Mouse (Mus musculus) lung, adult 2 months (tissue): ENCODE measurements around the gene Nphs1. TPM values are rescaled to one million over a fixed set of nuclear protein-coding genes. Genes with fewer than 3 reads are reported as not detected.
A peak's percentile ranks its signal among the peaks of the same experiment; 100 is the strongest.

ENCODE experiments used
- DNase-seq: peaks from one replicate; pipeline ENCODE4 v3.0.0; 2022
- H3K4me1 ChIP-seq: fragments of 200-500 bp; 2 replicates; pipeline ENCODE4 v1.6.1; 2011; ENCODE audit warnings: low read length; ENCODE audit not compliant: control insufficient read depth, insufficient read depth
- H3K4me3 ChIP-seq: fragments of 200-500 bp; replicated peaks from 2 replicates; pipeline ENCODE3; 2011; ENCODE audit warnings: low read depth, mild to moderate bottlenecking, control low read depth, low read length; ENCODE audit errors: extremely low read depth
- CTCF ChIP-seq: fragments of 200-500 bp; IDR thresholded peaks from 2 replicates; pipeline ENCODE4 v1.5.1; 2011; ENCODE audit warnings: mild to moderate bottlenecking, low read length, control low read depth; ENCODE audit not compliant: insufficient read depth
- POLR2A ChIP-seq: fragments of 200-500 bp; IDR thresholded peaks from 2 replicates; pipeline ENCODE4 v1.6.1; 2011; ENCODE audit warnings: low read depth, mild to moderate bottlenecking, control low read depth, low read length, borderline replicate concordance; ENCODE audit errors: extremely low read depth
- WGBS: fragments of 180-500 bp; shearing (Covaris S2); methylation state at CpG from one replicate; pipeline ENCODE4 v1.1.7; 2018; 5-methylcytosine and 5-hydroxymethylcytosine counted together
- polyA plus RNA-seq: library from polyadenylated mRNA; depleted of rRNA; stranded (reverse); fragments of >200 nt; gene quantifications from 2 replicates; pipeline ENCODE4 v1.2.3, GENCODE M21; 2012; rRNA removed

The Nphs1 gene
- polyA plus RNA-seq, 1 experiment, result not detected

DNA sequence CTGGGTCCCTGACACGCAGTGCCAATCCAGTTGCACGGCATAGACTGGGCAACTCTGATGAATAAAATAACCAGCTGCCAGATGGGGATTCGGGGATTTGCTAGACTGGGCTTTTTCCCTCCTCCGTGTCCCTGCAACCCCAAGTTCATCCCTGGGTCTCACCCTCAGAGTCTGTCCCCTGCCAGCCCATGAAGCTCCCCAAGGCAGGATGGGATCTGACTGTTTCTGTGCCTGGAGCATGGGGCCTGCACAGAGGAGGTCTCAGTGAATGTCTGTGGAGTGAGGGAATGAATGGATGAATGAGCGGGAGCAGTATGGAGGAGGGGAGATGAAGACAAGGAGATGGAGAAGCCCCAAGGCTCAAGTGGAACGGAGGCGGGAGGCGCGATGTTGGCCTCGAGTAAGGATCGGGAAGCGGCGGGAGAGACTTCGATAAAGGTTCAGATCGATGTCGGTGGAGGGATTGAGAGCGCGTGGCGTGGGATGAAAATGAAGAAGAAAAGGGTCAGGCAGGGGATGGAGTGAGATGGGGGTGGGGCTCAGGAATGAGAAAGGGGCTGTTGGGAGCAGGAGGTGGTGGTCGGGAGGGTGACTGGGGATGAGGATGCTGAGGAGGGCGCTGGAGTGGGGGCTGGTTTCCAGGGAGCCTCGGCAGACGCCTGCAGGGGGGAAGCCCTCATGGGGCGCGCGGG is 76.0 kb downstream of the Nphs1 start:
- WGBS, result 14% methylated on average over 26 of the region's 26 CpGs
- DNase-seq, result no peak
- TF ChIP-seq CTCF (no peak), POLR2A (no peak)
- H3K4me3 ChIP-seq, result peak overlapping the region; percentile 70
- peaks cover 6% of the 10 kb centered on the region for H3K4me1 ChIP-seq

DNA sequence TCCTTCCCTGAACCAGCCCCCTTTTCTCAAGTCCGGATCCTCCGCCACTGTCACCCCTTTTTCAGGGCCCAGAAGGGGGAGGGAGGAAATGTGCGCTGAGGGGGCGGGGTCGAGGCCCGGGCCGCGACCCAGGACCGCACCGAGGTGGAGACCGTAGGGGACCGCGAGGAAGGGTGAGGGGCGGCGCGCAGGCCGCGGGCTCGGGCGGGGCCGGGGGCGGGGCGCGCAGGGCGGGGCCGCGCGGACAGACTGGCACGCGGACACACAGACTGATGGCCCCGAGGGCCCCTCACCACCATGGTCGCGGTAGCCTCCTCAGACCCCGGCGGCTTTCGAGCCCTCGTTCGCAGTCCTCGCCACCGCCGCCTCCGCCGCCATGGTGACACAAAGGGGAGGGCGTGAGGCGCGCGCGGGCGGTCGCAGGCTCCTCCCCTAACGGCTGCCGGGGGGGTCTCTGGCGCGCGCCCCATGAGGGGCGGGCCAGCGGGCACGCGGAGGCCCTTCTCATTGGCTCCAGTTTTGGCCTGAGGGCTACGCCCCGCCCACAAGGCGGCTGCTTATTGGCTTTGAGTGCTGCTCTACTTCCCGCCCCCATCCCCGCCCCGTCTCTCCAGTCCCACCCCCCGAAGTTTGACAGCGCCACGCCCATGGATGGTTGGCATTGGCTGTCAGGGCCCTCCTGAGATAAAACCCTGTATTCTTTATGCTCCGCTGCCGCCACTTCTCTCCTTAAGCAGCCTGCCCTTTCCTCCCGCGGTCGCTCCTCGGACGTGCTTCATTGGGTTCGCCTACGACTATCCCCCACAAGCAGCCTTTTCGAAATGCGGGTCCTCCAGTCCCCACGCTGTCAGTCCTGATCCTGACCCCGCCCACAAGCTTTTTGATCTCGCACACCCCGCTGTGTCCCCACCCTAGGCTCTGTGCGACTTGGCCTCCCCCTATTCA is 76.8 kb downstream of the Nphs1 start, which contains the start of gene Arhgap33:
TSS of gene Arhgap33 (minus strand) at position 428 of the 945 bp plus-strand sequence.
- Histone ChIP-seq H3K4me3 (peak within 1 kb of the TSS; percentile 87), H3K4me1 (peaks cover 6% of the 10 kb centered on the region)
- TF ChIP-seq CTCF, result no peak
- TF ChIP-seq POLR2A, result no peak
- DNase-seq, result peak; percentile 93
- WGBS, result 1% methylated on average over 79 of the region's 84 CpGs

Other genes starting within 250 kb of the Nphs1 start
- gene Polr2i, start 226.4 kb upstream of the Nphs1 start, polyA plus RNA-seq, result 95.6 and 110 TPM in 2 replicates
- 38.4 and 41.6 TPM in 2 replicates for gene Tbcb, start 226.0 kb upstream of the Nphs1 start, polyA plus RNA-seq
- not detected in 2 replicates for gene Ovol3, start 222.6 kb upstream of the Nphs1 start, polyA plus RNA-seq
- gene Thap8, start 178.2 kb upstream of the Nphs1 start, polyA plus RNA-seq, result 0.21 and 0.55 TPM in 2 replicates
- gene Wdr62, start 177.9 kb upstream of the Nphs1 start, polyA plus RNA-seq, result 15.9 and 24.9 TPM in 2 replicates
- gene Clip3, start 166.6 kb upstream of the Nphs1 start, polyA plus RNA-seq, result 7.7 and 7.9 TPM in 2 replicates
- 141 and 163 TPM in 2 replicates for gene Alkbh6, start 149.6 kb upstream of the Nphs1 start, polyA plus RNA-seq
- 14.5 and 21.5 TPM in 2 replicates for gene Syne4, start 143.5 kb upstream of the Nphs1 start, polyA plus RNA-seq
- 0.50 and 0.55 TPM in 2 replicates for gene E130208F15Rik, start 136.6 kb upstream of the Nphs1 start, polyA plus RNA-seq
- gene Sdhaf1, start 134.4 kb upstream of the Nphs1 start, polyA plus RNA-seq, result 14.2 and 21.4 TPM in 2 replicates
- 8.7 and 10.9 TPM in 2 replicates for gene Lrfn3, start 95.5 kb upstream of the Nphs1 start, polyA plus RNA-seq
- gene Tyrobp, start 44.6 kb upstream of the Nphs1 start, polyA plus RNA-seq, result 328 and 425 TPM in 2 replicates
- 33.9 and 37.1 TPM in 2 replicates for gene Hcst, start 38.5 kb upstream of the Nphs1 start, polyA plus RNA-seq
- gene Nfkbid, start 36.6 kb upstream of the Nphs1 start, polyA plus RNA-seq, result 7.2 and 8.6 TPM in 2 replicates
- 9.5 and 11.8 TPM in 2 replicates for gene Aplp1, start 12.8 kb upstream of the Nphs1 start, polyA plus RNA-seq
- not detected in 2 replicates for gene Kirrel2, start 625 bp upstream of the Nphs1 start, polyA plus RNA-seq
- 0.12 TPM in 1 of 2 replicates, not detected in the other for gene Prodh2, start 35.3 kb downstream of the Nphs1 start, polyA plus RNA-seq
- gene Arhgap33, start 76.7 kb downstream of the Nphs1 start, polyA plus RNA-seq, result 21.4 and 24.0 TPM in 2 replicates
- gene Hspb6, start 93.9 kb downstream of the Nphs1 start, polyA plus RNA-seq, result 50.5 and 129 TPM in 2 replicates
- gene Proser3, start 94.0 kb downstream of the Nphs1 start, polyA plus RNA-seq, result 10.2 and 12.4 TPM in 2 replicates
- gene Lin37, start 101.5 kb downstream of the Nphs1 start, polyA plus RNA-seq, result 27.1 and 29.4 TPM in 2 replicates
- gene U2af1l4, start 105.0 kb downstream of the Nphs1 start, polyA plus RNA-seq, result 47.6 and 50.1 TPM in 2 replicates
- gene Gm49396, start 105.0 kb downstream of the Nphs1 start, polyA plus RNA-seq, result 2.2 and 3.9 TPM in 2 replicates
- 92.5 and 133 TPM in 2 replicates for gene Psenen, start 105.3 kb downstream of the Nphs1 start, polyA plus RNA-seq
- gene Igflr1, start 107.1 kb downstream of the Nphs1 start, polyA plus RNA-seq, result 9.6 and 12.0 TPM in 2 replicates
- gene Kmt2b, start 130.4 kb downstream of the Nphs1 start, polyA plus RNA-seq, result 49.9 and 58.6 TPM in 2 replicates
- 5.1 and 5.7 TPM in 2 replicates for gene Zbtb32, start 140.6 kb downstream of the Nphs1 start, polyA plus RNA-seq
- gene Upk1a, start 154.5 kb downstream of the Nphs1 start, polyA plus RNA-seq, result 8.5 and 8.6 TPM in 2 replicates
- 183 and 273 TPM in 2 replicates for gene Cox6b1, start 167.8 kb downstream of the Nphs1 start, polyA plus RNA-seq
- gene Etv2, start 177.5 kb downstream of the Nphs1 start, polyA plus RNA-seq, result not detected in 2 replicates
- gene Rbm42, start 192.0 kb downstream of the Nphs1 start, polyA plus RNA-seq, result 78.0 and 79.7 TPM in 2 replicates
- 9.9 and 13.0 TPM in 2 replicates for gene Haus5, start 206.7 kb downstream of the Nphs1 start, polyA plus RNA-seq
- gene Pmis2, start 213.3 kb downstream of the Nphs1 start, polyA plus RNA-seq, result not detected in 2 replicates
- gene 2200002J24Rik, start 240.6 kb downstream of the Nphs1 start, polyA plus RNA-seq, result not detected in 2 replicates